Mouse (Mus musculus): Measurements from ENCODE around the gene Dirc2.
A peak's percentile ranks its signal among the peaks of the same experiment; 100 is the strongest.

Dirc2 gene

GRCm38 (mm10) chr16:35734038-35734437 lies 35.1 kb downstream of the Dirc2 start:
- DNase-seq: peak; percentile 43 to 50

DNA sequence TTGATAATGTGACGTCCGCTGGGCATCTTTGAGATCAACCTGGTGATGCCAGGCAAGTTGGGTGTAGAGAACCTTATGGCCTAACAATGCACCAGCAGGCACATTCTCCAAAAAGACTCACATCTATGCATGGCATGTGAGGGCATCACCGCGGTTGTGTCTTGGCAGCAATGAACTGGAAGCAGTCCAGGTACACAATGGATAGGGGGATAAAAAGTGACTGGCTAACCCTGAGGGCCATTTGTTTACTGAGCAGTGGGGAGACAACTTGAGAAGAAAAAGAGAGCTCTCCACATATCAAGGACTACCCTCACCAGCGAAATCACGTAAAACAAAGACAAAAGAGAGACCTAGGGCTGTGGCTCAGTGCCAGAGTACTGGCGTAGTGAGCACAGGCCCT lies 37.1 kb downstream of the Dirc2 start:
- no peak for DNase-seq

GRCm38 (mm10) chr16:35729151-35729738 lies 39.9 kb downstream of the Dirc2 start:
- DNase-seq: no peak

GRCm38 (mm10) chr16:35726601-35727000 lies 42.6 kb downstream of the Dirc2 start:
- no peak for DNase-seq

GRCm38 (mm10) chr16:35724561-35724960 lies 44.6 kb downstream of the Dirc2 start:
- no peak for DNase-seq

- DNase-seq: no peak
Measured at GRCm38 (mm10) chr16:35717761-35718160, 51.4 kb downstream of the Dirc2 start.

DNA sequence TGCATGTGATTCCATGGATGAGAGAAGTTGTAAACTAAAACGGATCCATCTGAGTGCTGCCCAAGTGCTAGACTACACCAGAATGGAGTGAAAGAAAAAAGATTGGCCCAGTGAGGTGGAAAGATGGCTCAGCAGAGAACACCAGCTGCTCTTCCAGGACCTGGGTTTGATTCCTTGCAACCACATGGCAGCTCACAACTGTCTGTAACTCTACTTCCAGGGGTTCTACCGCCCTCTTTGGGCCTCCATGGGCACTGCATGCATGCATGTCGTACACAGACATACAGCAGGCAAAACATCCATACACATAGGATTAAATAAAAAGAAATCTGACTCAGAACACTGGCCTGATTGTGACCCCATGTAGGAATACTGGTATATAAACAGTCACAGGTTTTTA lies 52.9 kb downstream of the Dirc2 start:
- no peak for DNase-seq

- no peak for DNase-seq
Measured at GRCm38 (mm10) chr16:35715771-35716170, 53.4 kb downstream of the Dirc2 start.

DNA sequence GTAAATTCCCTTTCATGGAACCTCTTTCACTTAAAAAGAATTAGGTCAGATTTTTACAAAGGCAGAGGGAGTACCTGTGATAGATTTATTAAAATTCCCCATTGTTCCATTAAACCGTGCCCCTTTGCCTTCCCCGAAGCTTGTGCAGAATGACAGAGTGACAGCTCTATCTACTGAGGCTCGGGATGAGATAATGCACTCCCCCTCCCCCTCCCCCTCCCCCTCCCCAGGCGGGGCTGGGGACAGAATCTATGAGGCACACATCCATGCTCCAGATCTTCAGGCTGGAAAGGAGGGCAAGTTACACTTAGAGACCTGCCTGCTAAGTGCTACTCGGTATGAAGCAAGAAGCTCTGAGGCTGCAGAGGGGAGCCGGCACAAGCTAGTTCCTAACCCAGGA lies 53.8 kb downstream of the Dirc2 start:
- no peak for DNase-seq

DNA sequence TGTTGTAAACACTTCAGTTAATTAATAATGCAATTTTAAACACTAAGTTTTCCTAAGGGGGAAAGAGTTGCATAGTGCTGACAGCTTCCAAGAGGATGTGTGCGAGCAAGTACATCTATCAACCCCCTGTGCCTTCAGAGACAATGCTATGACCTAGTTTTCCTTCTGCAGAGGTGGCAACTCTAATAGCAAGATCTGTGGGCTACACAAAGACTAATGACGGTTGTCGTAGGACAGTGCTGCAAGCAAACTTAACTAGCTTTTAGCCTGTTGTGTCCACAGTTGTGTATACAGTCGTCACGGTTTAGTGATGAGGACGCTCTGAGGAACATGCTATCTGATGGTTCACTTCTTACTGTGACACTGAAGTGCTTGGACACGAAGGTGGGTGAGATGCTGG lies 54.5 kb downstream of the Dirc2 start:
- no peak for DNase-seq

DNA sequence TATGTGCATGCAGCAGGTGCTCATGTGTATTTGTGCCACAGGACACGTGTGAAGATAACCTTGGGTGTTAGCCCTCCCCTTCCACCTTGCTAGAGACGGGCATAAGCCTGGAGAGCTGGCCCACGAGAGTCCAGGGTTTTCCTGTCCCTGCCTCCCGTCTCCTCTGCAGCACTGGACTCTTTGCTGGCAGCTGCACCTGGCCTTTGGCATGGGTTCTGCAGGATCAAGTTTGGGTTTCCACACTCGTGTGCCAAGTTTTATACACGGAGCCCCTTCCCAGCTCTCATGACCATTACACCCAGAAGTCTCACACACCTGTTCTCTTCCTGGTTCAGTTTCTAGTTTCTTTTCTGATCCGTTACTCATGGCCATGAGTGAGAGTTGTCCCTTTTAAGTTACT lies 55.5 kb downstream of the Dirc2 start:
- no peak for DNase-seq

DNA sequence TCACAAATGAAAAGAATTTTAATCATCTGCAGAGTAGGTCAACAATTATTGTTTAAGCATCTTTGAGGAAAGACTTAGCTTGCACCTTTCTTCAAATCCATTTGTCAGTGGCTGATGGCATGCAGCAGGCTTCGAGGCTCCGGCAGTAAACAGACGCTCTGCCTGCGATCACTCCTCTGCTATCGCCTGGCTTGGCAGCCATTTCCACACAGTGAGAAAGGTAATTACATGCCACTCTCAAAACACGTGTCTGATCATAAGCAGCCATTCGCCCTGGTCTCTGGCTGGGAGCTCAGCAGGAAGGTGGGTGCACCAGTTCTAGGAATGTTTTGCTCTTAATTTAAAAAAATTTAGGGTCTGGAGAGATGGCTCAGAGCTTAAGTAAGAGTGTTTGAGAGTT lies 58.2 kb downstream of the Dirc2 start:
- DNase-seq: no peak

DNA sequence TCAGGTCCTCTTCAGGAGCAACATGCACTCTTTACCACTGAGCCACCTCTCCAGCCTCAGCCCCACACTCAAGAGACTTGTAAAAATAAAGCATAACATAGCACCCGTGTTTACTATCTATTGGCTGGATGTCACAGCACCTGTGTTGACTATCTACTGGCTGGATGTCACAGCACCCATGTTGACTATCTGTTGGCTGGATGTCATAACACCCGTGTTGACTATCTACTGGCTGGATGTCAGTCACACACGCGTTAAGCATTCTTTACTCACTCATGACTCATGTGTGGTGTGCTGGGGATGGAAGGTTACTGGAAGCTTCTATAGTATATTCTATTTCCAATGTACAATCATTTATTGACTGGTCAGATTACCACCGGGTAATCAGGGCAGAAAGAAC lies 62.2 kb downstream of the Dirc2 start:
- no peak for DNase-seq

DNA sequence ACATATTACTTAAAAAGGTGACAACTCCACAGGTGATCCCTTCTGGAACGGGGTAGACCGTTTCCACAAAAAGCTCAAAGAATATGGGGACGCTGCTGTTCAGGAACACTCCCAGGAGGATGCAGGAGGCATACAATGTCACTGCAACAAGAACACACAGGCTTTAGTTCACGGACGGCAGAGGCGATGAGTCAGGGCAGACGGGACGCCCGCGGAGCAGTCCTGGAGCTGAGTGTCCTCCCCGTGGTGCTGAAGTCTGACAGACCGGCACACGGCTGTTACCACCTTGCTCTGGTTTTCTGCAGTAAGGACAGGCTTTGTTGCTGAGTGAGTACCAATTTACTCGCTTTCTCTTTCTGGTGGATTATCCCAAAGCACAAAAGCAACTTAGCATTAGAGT lies 64.4 kb downstream of the Dirc2 start:
- DNase-seq: no peak

DNA sequence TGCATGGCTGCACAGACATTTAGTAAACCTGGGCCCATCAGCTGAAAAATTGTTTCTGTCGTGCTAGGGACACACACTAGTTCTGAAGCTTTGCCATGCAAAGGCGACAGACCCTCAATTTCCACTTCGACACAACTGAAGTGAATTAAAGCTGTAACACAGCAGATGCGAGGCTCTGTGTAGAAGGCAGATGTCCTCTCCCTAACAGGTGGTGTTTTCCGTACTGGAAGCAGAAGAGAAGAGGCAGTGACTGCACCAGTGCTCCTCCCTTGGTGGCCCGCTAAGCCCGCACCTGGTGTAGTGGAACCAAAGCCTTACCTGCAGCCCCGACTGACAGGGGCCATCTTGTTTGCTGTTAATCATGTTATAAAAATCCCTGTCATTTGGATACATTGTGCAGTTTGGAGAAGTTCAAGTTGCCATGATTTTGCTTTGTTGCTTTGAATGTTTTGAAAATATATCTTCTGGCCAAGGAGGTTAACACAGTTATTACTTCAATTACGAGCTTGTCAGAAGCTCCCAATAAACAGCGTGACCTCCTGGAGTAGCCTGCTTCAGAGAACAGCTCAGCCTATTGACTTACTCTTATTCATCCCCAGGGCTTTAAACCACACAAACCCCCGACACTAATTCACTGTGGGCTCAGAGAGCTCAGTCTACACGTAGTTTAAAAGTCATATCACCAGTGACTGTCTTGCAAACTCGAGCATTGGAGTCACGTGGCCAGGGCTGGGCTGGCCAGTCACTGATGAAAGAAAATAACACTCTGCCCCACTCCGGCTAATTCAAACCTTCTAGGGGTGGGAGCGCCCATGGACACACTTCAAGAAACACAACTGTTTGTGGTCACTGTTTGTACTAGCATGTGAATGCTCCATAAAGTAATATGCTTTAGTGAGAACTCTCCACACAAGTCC lies 65.1 kb downstream of the Dirc2 start:
- no peak for DNase-seq

DNA sequence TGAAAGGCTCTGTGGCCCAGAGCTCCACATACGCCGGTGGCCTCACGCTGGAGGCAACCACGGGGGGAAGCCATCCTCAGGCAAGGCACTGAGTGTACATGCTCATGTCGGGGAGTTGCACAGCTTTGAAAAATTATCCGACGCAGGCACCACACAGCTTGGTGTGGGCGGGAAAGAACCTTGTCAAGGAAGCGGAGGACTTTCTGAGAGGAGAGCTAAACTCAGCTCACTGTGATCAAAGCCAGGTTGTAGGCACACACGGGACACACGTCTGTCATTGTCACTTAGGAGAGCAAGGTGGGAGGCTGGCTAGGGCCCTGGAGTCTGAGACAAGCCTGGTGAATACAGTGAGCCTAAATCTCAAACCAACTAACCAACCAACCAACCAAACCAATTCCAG lies 67.3 kb downstream of the Dirc2 start:
- DNase-seq: no peak

DNA sequence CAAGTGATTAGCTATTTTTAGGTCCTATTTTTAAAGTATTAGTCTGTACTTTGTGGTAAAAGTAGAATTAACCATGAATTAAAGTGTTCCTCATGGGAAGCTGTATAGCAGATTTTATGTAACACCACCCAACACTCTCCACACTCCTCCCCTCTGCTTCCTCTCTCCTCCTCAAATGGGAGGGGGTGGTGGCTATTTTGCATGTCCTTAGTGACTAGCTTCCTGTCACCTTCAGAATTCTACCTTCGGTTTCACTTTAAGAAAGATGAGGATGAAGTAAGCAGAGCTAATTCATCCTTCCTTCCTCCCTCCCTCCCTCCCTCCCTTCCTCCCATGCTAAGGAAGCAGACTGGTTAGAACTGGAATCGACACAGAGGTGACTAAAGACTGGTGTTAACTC lies 73.1 kb downstream of the Dirc2 start:
- DNase-seq: no peak

- no peak for DNase-seq
Measured at GRCm38 (mm10) chr16:35694250-35694846, 74.8 kb downstream of the Dirc2 start.

DNA sequence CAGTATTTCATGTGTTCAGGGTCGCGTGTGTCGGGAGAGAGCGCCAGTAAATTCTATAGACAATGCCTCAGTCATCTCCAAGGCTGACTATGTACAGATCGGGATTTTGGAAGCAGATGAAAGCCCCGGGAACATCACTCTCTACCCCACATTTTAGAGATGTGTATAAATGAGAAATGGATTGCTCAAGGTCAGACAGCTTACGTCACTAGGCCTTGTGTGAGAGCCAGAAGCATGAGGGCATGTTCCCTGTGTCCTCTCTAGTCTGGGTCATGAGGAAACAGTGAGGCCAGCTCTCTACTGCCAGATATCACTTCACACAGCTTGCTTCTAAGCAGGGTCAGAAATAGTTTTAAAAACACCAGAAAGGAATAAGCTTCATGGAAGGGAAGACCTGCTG lies 77.5 kb downstream of the Dirc2 start:
- DNase-seq: no peak

DNA sequence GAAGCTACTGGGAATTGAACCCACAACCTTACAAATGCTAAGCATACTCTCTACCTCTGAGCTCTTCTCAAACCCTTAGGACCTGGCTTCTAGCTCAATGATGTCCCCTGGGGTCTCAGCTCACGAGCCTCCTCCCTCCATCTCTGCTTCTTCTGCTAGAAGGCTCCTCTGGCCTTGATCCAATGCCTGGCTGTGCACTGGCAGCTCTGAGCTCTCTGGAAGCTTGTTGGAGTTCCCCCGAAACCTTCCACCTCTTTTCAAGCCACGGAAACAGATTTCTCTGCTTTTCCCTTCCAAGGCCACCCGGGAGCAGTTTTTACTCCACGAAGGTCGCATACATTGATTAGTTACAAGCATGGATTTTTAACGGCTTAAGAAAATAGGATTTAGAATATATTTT lies 82.7 kb downstream of the Dirc2 start:
- DNase-seq: no peak

- DNase-seq: no peak
Measured at GRCm38 (mm10) chr16:35685027-35685426, 84.1 kb downstream of the Dirc2 start.

DNA sequence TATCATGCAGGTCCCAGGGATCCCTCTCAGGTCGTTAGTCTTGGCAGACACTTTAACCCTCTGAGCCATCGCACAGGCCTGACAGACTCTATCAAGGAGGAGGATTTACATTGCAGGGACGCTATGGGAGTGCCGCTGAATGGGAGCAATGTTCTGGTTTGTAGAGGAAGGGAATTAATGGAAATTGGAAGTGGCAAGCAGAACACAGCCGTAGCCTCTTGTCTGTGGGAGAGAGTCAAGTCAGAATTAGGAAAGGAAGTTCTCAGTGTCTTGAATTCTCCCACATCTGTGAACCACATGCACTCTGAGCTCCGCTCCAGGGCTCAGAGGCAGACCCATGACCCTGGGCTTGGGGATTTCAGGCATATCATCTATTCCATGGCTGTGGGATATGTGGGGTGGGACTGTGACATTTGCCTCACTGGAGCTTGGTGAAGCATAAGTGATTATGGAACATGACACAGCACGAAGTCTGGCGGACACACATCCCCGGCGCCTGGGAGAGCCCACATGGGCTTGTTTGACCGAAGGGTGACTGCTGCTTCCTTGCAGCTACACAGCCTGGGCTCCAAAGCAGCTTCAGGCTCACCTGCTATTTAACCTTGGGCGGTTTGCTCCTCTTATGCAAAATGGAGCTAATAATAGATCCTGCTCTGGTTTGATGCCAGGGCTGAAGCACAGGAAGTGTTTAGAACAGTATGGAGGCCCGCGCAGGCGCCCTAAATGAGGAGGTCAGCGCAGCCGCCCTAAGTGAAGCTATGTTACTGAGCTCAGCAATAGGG lies 87.6 kb downstream of the Dirc2 start:
- no peak for DNase-seq

DNA sequence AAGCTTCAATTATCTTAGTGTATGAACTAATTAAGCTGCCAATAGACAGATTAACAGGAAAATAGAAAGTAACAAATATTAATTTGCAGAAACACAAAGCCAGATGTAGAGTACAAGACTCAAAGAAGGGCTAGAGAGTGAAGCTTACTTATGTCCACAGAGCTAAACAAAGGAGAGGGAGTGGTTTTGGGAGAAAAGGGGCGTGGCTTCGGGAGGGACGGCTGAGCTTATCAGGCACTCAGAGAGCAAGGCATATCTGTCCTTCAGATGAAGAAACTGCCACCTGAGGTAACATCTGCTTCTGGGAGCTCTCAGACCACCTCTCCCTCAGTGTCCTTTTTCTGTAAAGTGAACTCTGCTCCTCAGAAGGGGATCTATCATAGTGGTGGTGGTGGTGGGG lies 90.7 kb downstream of the Dirc2 start:
- DNase-seq: no peak
